Mouse (Mus musculus) forebrain, embryonic 14.5 days (tissue): ENCODE data around the gene 2810021J22Rik. TPM values are rescaled to one million over a fixed set of nuclear protein-coding genes. Genes with fewer than 3 reads are reported as not detected.
A peak's percentile ranks its signal among the peaks of the same experiment; 100 is the strongest.
"Not testable (repeated sequence)": the region's sequence is repeated elsewhere in the genome, so short reads cannot be mapped to it uniquely, and the experiment has no call there.

ENCODE experiments used
- ATAC-seq: fragments of 200-750 bp; cut with Nextera tagmentation; 2 replicates; pipeline ENCODE4 v1.8.0; 2017; ENCODE audit warnings: mild to moderate bottlenecking, moderate library complexity
- DNase-seq: peaks from one replicate; pipeline ENCODE4 v3.0.0-alpha.2; 2015; ENCODE audit warnings: low spot score
- H3K27ac ChIP-seq: fragments of 300-500 bp; sonication (generic); 2 replicates; pipeline ENCODE4 v1.5.1; 2014; ENCODE audit warnings: low read depth, mild to moderate bottlenecking, control low read depth, low read length, moderate library complexity
- H3K27me3 ChIP-seq: fragments of 300-500 bp; sonication (generic); replicated peaks from 2 replicates; pipeline ENCODE4 v1.6.1; 2014; ENCODE audit warnings: low read length, control low read depth, mixed read lengths; ENCODE audit not compliant: control insufficient read depth, insufficient read depth
- H3K36me3 ChIP-seq: fragments of 300-500 bp; sonication (generic); 2 replicates; pipeline ENCODE4 v1.6.1; 2014; ENCODE audit warnings: low read length, control low read depth; ENCODE audit not compliant: control insufficient read depth, insufficient read depth
- H3K4me1 ChIP-seq: fragments of 300-500 bp; sonication (generic); 2 replicates; pipeline ENCODE4 v1.6.1; 2014; ENCODE audit warnings: antibody characterized with exemption, low read length, control low read depth; ENCODE audit not compliant: control insufficient read depth, insufficient read depth
- H3K4me2 ChIP-seq: fragments of 300-500 bp; sonication (generic); 2 replicates; pipeline ENCODE4 v1.6.1; 2014; ENCODE audit warnings: mild to moderate bottlenecking, control low read depth, low read length
- H3K4me3 ChIP-seq: fragments of 300-500 bp; sonication (generic); 2 replicates; pipeline ENCODE4 v1.5.1; 2014; ENCODE audit warnings: low read depth, low read length, control low read depth
- H3K9ac ChIP-seq: fragments of 300-500 bp; sonication (generic); 2 replicates; pipeline ENCODE4 v1.6.1; 2014; ENCODE audit warnings: mild to moderate bottlenecking, low read length, control low read depth, moderate library complexity
- H3K9me3 ChIP-seq: fragments of 300-500 bp; sonication (generic); replicated peaks from 2 replicates; pipeline ENCODE4 v1.6.1; 2016; ENCODE audit warnings: low read length, control low read depth, mixed read lengths; ENCODE audit not compliant: control insufficient read depth
- WGBS: fragments of 180-500 bp; shearing (Covaris S2); extraction: QIAGEN DNeasy Blood & Tissue Kit; methylation state at CpG from one replicate; pipeline ENCODE4 v1.1.7; 2014; 5-methylcytosine and 5-hydroxymethylcytosine counted together
- polyA plus RNA-seq: library from polyadenylated mRNA; unstranded; fragments of >200 nt; fragmentation: Nextera tagmentation; extraction: Ambion mirVana; gene quantifications from 2 replicates; pipeline ENCODE4 v1.2.1, GENCODE M21; 2014

2810021J22Rik gene
- polyA plus RNA-seq: 11.9 and 13.4 TPM in 2 replicates

DNA sequence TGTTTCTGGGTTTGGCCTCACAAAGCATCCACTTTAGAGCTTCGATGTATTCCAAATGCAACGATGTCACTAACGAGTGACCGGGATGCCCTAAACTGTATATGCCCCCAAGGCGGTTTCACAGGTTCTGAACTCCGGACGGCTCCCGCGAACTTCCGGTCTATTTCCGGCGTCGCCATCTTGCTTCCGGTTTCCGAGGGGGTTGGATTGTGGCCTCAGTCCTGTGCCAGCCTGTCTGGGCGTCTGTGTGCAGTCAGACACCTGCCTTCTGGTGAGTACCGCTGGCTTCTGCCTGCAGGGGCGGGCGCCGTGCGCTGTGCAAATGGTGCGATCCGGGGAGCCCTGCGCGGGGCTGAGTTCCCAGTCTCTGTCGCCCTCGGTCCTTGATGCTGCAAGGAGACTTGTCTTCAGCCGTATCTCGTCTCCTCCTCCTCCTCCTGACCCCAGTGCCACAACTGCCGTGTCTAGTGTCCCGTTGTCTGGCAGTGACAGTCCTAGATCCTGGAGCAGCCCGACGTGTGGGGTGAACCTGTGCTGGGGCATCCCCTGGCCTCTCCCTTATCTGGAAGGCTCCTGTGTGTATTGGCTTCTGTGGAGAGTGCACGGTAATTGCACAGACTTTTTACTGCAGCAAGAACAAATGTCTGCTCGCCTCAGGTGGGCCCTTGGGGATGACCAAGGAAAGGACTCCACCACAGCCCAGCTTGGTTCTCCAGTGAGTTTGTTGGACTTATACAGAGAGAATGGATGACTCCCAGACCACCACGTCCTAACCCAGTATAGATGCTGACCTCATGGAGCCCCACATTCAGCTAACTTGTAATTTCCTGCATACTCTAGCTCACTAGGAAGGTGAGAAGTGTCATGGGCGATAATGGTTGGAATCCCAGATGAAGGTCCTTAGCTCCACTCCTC is at the start of gene 2810021J22Rik:
TSS of gene 2810021J22Rik (plus strand) at position 178 of the 915 bp plus-strand sequence.
- Histone ChIP-seq H3K4me1 (peaks cover 6% of the 10 kb centered on the region; the same call in 1 of the 2 replicates), H3K36me3 (peaks cover 28% of the 10 kb centered on the region), H3K27me3 (no peaks in the 10 kb centered on the region), H3K4me2 (peak within 1 kb of the TSS; percentile 78), H3K4me3 (peak within 1 kb of the TSS; percentile 66), H3K9me3 (no peaks in the 10 kb centered on the region), H3K9ac (peak within 1 kb of the TSS; percentile 85), H3K27ac (peak within 1 kb of the TSS; percentile 86)
- DNase-seq (peak; percentile 89), ATAC-seq (peak; percentile 95)
- WGBS: 3% methylated on average over 37 of the region's 37 CpGs

DNA sequence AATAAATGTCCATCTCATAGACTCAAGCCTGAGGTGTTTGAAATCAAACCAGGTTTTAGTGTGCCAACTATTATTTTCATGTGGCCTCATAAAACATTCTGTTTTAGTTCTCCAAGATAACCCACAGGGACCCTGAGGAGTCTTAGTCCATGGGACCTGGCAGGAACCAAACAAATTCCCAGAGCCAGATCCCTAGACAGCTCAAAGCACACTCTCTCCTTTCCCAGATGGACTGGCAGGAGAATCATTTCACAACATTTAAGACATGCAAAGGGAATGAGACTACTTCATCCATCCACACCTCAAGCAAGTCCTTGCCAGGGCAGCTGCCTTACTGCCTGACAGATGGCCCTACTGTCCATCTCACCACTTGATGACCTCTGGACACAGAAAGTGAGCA is 38.1 kb upstream of the 2810021J22Rik start, which contains the start of gene Olfr312:
TSS of gene Olfr312 (plus strand) at position 301 of the 400 bp plus-strand sequence.
- not testable (repeated sequence) for H3K4me2 ChIP-seq, H3K4me1 ChIP-seq, H3K9me3 ChIP-seq, H3K4me3 ChIP-seq, H3K36me3 ChIP-seq, H3K27ac ChIP-seq, H3K9ac ChIP-seq, H3K27me3 ChIP-seq, ATAC-seq, DNase-seq

DNA sequence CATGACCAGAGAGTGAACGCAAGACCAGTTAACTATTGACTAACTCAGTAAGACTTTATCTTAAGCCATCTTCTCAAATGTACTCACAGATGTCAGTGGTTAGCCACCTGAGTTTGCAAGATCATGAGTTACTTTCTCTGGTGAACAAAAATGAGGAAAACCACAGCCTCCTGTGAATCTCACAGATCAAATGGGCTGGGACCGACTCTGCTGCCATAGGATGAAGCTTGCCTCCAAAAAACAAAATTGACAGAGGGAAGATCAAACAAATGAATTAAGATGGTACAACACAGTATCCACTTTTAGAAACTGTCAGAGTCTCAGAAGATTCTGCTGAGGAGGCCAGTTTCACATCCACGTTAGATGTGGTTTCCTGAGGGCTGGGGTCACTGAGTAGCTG is 37.3 kb upstream of the 2810021J22Rik start:
- Histone ChIP-seq H3K4me1 (no peaks in the 10 kb centered on the region), H3K27ac (no peak overlapping the region), H3K36me3 (no peaks in the 10 kb centered on the region), H3K4me2 (no peak overlapping the region), H3K4me3 (no peak overlapping the region), H3K9me3 (no peaks in the 10 kb centered on the region), H3K27me3 (no peaks in the 10 kb centered on the region), H3K9ac (no peak overlapping the region)
- WGBS: 87% methylated on average over 3 of the region's 3 CpGs
- ATAC-seq (no peak), DNase-seq (no peak)

DNA sequence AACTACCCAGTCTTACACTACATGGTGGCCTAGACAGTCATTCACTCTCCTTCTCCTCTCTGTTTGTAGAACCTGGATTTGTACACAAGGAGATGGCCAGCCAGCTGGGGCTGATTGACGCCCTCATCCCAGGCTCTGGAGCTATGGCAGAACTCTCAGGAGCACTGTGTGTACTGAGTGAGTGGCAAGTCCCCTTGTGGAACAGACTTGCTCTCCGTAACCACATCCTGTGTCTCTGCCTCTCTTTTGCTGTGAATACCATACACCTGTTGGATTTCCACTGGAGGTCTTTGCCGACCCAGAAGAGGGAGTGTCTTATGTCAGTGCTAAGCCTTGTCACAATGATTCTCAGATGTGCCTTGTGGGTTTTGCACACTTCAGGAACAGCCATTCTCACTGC is 34.5 kb upstream of the 2810021J22Rik start:
- H3K9me3 ChIP-seq, H3K27me3 ChIP-seq, H3K36me3 ChIP-seq, H3K4me3 ChIP-seq, H3K27ac ChIP-seq, ATAC-seq, H3K4me2 ChIP-seq, H3K4me1 ChIP-seq, H3K9ac ChIP-seq, DNase-seq: not testable (repeated sequence)
- 84% methylated on average over 3 of the region's 3 CpGs for WGBS

DNA sequence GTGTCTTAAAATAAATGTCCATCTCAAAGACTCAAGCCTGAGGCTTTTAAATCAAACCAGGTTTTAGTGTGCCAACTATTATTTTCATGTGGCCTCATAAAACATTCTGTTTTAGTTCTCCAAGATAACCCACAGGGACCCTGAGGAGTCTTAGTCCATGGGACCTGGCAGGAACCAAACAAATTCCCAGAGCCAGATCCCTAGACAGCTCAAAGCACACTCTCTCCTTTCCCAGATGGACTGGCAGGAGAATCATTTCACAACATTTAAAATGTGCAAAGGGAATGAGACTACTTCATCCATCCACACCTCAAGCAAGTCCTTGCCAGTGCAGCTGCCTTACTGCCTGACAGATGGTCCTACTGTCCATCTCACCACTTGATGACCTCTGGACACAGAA is 28.1 kb upstream of the 2810021J22Rik start, which contains the start of gene Olfr311:
TSS of gene Olfr311 (plus strand) at position 301 of the 400 bp plus-strand sequence.
- not testable (repeated sequence) for ATAC-seq, H3K27me3 ChIP-seq, DNase-seq

DNA sequence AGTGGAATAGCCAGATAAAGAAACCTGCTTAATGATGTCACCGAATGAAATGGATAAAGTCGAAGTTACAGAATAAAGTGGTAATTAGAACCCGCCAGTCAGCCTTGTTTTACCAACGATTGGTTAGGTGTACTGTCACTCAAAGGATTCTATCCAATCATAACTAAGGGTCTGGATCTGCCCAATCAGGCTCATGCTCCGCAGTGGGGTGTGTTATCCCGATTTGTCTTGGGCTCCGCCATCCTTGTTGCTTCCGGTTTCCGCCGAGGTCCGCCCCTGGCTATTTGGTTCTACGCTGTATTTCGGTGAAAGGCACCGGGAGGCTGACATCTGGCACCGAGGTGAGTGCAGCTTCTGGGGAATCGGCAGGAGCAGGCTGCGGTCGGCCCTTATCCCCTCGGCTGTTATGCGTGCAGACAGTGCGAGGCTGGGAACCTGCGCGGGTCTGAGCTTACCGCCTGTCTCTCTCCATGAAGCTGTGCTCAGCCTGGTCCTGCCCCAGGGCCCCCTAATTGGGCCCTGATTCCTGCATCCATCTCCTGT is 20.0 kb upstream of the 2810021J22Rik start, which contains the start of gene Gm12258:
TSS of gene Gm12258 (plus strand) at position 240 of the 543 bp plus-strand sequence.
- WGBS: under 1% methylated on average over 24 of the region's 24 CpGs
- Histone ChIP-seq H3K4me3 (peak within 1 kb of the TSS; percentile 72), H3K4me1 (peaks cover 7% of the 10 kb centered on the region), H3K4me2 (peak within 1 kb of the TSS; percentile 74), H3K9ac (peak within 1 kb of the TSS; percentile 87), H3K27me3 (no peaks in the 10 kb centered on the region), H3K27ac (peak within 1 kb of the TSS; percentile 77), H3K36me3 (peaks cover 22% of the 10 kb centered on the region), H3K9me3 (no peaks in the 10 kb centered on the region)
- DNase-seq: peak; percentile 99
- ATAC-seq: peak; percentile 100

More for the DNA sequence above, 28.1 kb upstream of the 2810021J22Rik start, which contains the start of gene Olfr311:
- H3K4me2 ChIP-seq, H3K27ac ChIP-seq, H3K36me3 ChIP-seq, H3K9me3 ChIP-seq, H3K9ac ChIP-seq, H3K4me1 ChIP-seq, H3K4me3 ChIP-seq: not testable (repeated sequence)

DNA sequence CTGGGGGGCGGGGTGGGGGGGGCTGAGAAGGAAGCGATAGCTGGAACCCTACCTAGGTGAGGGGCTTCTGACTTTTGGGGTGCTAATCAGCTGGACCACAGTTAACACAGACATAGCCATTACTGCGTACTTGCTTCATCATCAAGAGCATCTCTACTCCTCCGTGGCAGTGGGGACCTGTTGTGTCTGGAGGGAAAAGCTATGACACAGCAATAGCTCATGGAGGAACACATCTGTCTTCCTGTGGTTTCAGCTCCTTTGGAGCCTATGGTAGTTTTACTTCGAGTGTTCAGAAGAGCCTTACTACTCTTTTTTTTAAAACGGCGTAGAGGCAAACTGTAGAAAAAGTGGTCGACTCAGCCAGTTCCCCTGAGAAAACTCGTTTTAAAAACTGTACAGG is 19.4 kb upstream of the 2810021J22Rik start:
- ATAC-seq: peak; percentile 6; the same call in 1 of the 2 replicates
- H3K9me3 ChIP-seq: no peaks in the 10 kb centered on the region
- peak overlapping the region; percentile 74 for H3K4me2 ChIP-seq
- no peaks in the 10 kb centered on the region for H3K27me3 ChIP-seq
- 47% methylated on average over 9 of the region's 9 CpGs for WGBS
- no peak for DNase-seq
- peaks cover 26% of the 10 kb centered on the region for H3K36me3 ChIP-seq
- peak overlapping the region; percentile 87 for H3K9ac ChIP-seq
- peak overlapping the region; percentile 72 for H3K4me3 ChIP-seq
- no peak overlapping the region for H3K27ac ChIP-seq
- H3K4me1 ChIP-seq: peaks cover 7% of the 10 kb centered on the region

DNA sequence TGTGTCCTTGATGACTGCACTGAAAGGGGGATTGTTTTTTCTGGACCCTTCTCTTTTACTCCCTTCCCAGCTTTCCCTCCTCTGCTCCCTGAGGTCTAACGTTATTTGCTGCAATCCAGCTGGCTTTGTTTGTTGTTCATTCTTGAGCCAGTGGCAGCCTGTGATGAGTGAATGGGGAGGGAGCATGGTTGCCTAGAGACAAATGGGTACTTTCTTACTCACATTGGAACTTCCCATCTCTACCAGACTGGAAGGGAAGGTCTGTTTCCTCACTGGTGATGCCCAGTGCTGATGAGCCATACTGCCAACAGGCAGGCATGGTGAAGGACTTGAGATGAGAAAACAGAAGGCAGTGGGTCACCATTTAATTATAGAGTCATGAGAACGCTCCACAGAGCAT is 17.3 kb upstream of the 2810021J22Rik start:
- Histone ChIP-seq H3K36me3 (peaks cover 38% of the 10 kb centered on the region), H3K27me3 (no peaks in the 10 kb centered on the region), H3K4me3 (no peak overlapping the region), H3K4me1 (peaks cover 7% of the 10 kb centered on the region), H3K4me2 (no peak overlapping the region), H3K9me3 (no peaks in the 10 kb centered on the region), H3K9ac (no peak overlapping the region), H3K27ac (no peak overlapping the region)
- DNase-seq (no peak), ATAC-seq (no peak)
- 72% methylated on average over 2 of the region's 2 CpGs for WGBS
